Mouse (Mus musculus): ENCODE data around the gene Kndc1.

DNA sequence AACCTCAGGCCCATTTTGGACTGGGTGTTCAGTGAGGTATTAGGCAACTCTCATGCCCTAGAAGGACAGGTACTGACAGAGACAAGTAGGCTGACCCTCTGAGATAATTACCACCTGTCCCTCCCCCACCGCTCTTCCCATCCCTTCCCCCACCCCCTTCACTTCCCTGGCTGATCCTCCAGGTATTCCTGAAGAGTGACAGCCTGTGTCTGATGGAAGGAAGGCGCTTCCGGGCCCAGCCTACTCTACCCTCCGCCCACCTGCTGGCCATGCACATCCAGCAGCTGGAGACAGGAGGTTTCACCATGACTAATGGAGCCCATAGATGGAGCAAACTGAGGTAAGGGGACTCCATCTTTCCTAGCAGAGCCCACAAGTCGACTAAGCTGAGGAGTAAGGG is 43.3 kb downstream of the Kndc1 start:
- no peak for TF ChIP-seq CTCF (IDR thresholded peaks at IDR 0.05; ENCODE audit: control insufficient read depth, insufficient read depth, low read length)
- no peak for TF ChIP-seq POLR2A (IDR thresholded peaks at IDR 0.05; ENCODE audit: borderline replicate concordance, control insufficient read depth, low read depth, low read length)

Data from bone marrow, adult 2 months (tissue).